Mouse (Mus musculus) layer of hippocampus, adult 18-20 months (tissue): ENCODE results near the gene AL607142.1. TPM values are rescaled to one million over a fixed set of nuclear protein-coding genes. Genes with fewer than 3 reads are reported as not detected.
A peak's percentile ranks its signal among the peaks of the same experiment; 100 is the strongest.

Experiments
- DNase-seq, 2 experiments: peaks; one replicate each; pipeline ENCODE4 v3.0.0; 2022; ENCODE audit warnings: low spot score in 2 of 2
- total RNA-seq, 2 experiments: library from RNA; stranded (reverse); gene quantifications; 2 replicates each; pipeline ENCODE4 v1.2.3; 2021

Gene AL607142.1
- total RNA-seq, 2 experiments from 2014 or later: not detected

- no peak for DNase-seq
These were observed 32.1 kb downstream of the AL607142.1 start for GRCm38 (mm10) chr4:120096935-120097334.

- DNase-seq: no peak
These were observed 36.4 kb downstream of the AL607142.1 start for GRCm38 (mm10) chr4:120101186-120101585.

GRCm38 (mm10) chr4:120104599-120104998 is 39.8 kb downstream of the AL607142.1 start:
- DNase-seq: peak in 1 of 2 experiments; percentile 78

GRCm38 (mm10) chr4:120106362-120106761 is 41.6 kb downstream of the AL607142.1 start:
- DNase-seq: no peak

GRCm38 (mm10) chr4:120107787-120108186 is 43.0 kb downstream of the AL607142.1 start:
- no peak for DNase-seq

- DNase-seq: no peak
These were observed 50.7 kb downstream of the AL607142.1 start for GRCm38 (mm10) chr4:120115516-120115915.

- no peak for DNase-seq
These were observed 51.5 kb downstream of the AL607142.1 start for GRCm38 (mm10) chr4:120116312-120116711.

GRCm38 (mm10) chr4:120120276-120120675 is 55.5 kb downstream of the AL607142.1 start:
- peak in 1 of 2 experiments; percentile 64 for DNase-seq

GRCm38 (mm10) chr4:120124656-120125055 is 59.9 kb downstream of the AL607142.1 start:
- DNase-seq: no peak

GRCm38 (mm10) chr4:120126047-120126446 is 61.3 kb downstream of the AL607142.1 start:
- DNase-seq: peak in 1 of 2 experiments; percentile 46

- DNase-seq: no peak
These were observed 62.5 kb downstream of the AL607142.1 start for GRCm38 (mm10) chr4:120127333-120127732.

- no peak for DNase-seq
These were observed 63.2 kb downstream of the AL607142.1 start for GRCm38 (mm10) chr4:120128033-120128432.

GRCm38 (mm10) chr4:120129233-120129885 is 64.6 kb downstream of the AL607142.1 start:
- peak in 1 of 2 experiments; percentile 75 for DNase-seq

GRCm38 (mm10) chr4:120130926-120131325 is 66.1 kb downstream of the AL607142.1 start:
- DNase-seq: no peak

- no peak for DNase-seq
These were observed 66.8 kb downstream of the AL607142.1 start for GRCm38 (mm10) chr4:120131441-120132220.

- no peak for DNase-seq
These were observed 69.4 kb downstream of the AL607142.1 start for GRCm38 (mm10) chr4:120134223-120134622.

- DNase-seq: no peak
These were observed 77.0 kb downstream of the AL607142.1 start for GRCm38 (mm10) chr4:120141810-120142209.

GRCm38 (mm10) chr4:120142905-120143304 is 78.1 kb downstream of the AL607142.1 start:
- DNase-seq: no peak
